Mouse (Mus musculus): ENCODE results near the gene Gnai3. TPM values are rescaled to one million over a fixed set of nuclear protein-coding genes. Genes with fewer than 3 reads are reported as not detected.

The Gnai3 gene
- total RNA-seq, 4 experiments from 2014 or later: 7.7 to 11.5 (median 10.5) TPM

GRCm38 (mm10) chr3:108164807-108165206 is 18.9 kb upstream of the Gnai3 start:
- peak; percentile 69 to 77 for DNase-seq (ENCODE audit: low spot score in 2 of 2)

- DNase-seq (ENCODE audit: low spot score in 2 of 2): no peak
Measured at GRCm38 (mm10) chr3:108164091-108164490, 18.1 kb upstream of the Gnai3 start.

GRCm38 (mm10) chr3:108158383-108159037 is 12.6 kb upstream of the Gnai3 start:
- DNase-seq (ENCODE audit: low spot score in 2 of 2): peak in 1 of 2 experiments; percentile 44

GRCm38 (mm10) chr3:108154656-108155055 is 8.7 kb upstream of the Gnai3 start, which contains the start of gene Gpr61:
Gene Gpr61 (minus strand): TSS chr3:108154882.
- DNase-seq (ENCODE audit: low spot score in 2 of 2): no peak

- DNase-seq (ENCODE audit: low spot score in 2 of 2): no peak
Measured at GRCm38 (mm10) chr3:108152290-108152689, 6.3 kb upstream of the Gnai3 start.

GRCm38 (mm10) chr3:108147386-108148235 is 1.7 kb upstream of the Gnai3 start:
- peak; percentile 81 to 84 for DNase-seq (ENCODE audit: low spot score in 2 of 2)

- DNase-seq (ENCODE audit: low spot score in 2 of 2): no peak
Measured at GRCm38 (mm10) chr3:108146671-108147070, 725 bp upstream of the Gnai3 start.

- DNase-seq (ENCODE audit: low spot score in 2 of 2): no peak
Measured at GRCm38 (mm10) chr3:108140786-108141185, 5.2 kb downstream of the Gnai3 start.

GRCm38 (mm10) chr3:108139113-108139512 is 6.8 kb downstream of the Gnai3 start:
- DNase-seq (ENCODE audit: low spot score in 2 of 2): no peak

- no peak for DNase-seq (ENCODE audit: low spot score in 2 of 2)
Measured at GRCm38 (mm10) chr3:108134701-108135100, 11.2 kb downstream of the Gnai3 start.

- no peak for DNase-seq (ENCODE audit: low spot score in 2 of 2)
Measured at GRCm38 (mm10) chr3:108132484-108132883, 13.5 kb downstream of the Gnai3 start.

GRCm38 (mm10) chr3:108131821-108132220 is 14.1 kb downstream of the Gnai3 start:
- no peak for DNase-seq (ENCODE audit: low spot score in 2 of 2)

- DNase-seq (ENCODE audit: low spot score in 2 of 2): no peak
Measured at GRCm38 (mm10) chr3:108131216-108131615, 14.7 kb downstream of the Gnai3 start.

- no peak for DNase-seq (ENCODE audit: low spot score in 2 of 2)
Measured at GRCm38 (mm10) chr3:108129804-108130203, 16.1 kb downstream of the Gnai3 start.

- no peak for DNase-seq (ENCODE audit: low spot score in 2 of 2)
Measured at GRCm38 (mm10) chr3:108129367-108129766, 16.6 kb downstream of the Gnai3 start.

GRCm38 (mm10) chr3:108128520-108128919 is 17.4 kb downstream of the Gnai3 start:
- DNase-seq (ENCODE audit: low spot score in 2 of 2): no peak

- DNase-seq (ENCODE audit: low spot score in 2 of 2): no peak
Measured at GRCm38 (mm10) chr3:108126327-108126726, 19.6 kb downstream of the Gnai3 start.

- no peak for DNase-seq (ENCODE audit: low spot score in 2 of 2)
Measured at GRCm38 (mm10) chr3:108124131-108124530, 21.8 kb downstream of the Gnai3 start.

- no peak for DNase-seq (ENCODE audit: low spot score in 2 of 2)
Measured at GRCm38 (mm10) chr3:108123242-108123641, 22.7 kb downstream of the Gnai3 start.

- no peak for DNase-seq (ENCODE audit: low spot score in 2 of 2)
Measured at GRCm38 (mm10) chr3:108121101-108121500, 24.8 kb downstream of the Gnai3 start.

- no peak for DNase-seq (ENCODE audit: low spot score in 2 of 2)
Measured at GRCm38 (mm10) chr3:108117465-108117864, 28.5 kb downstream of the Gnai3 start.

- no peak for DNase-seq (ENCODE audit: low spot score in 2 of 2)
Measured at GRCm38 (mm10) chr3:108113591-108114289, 32.2 kb downstream of the Gnai3 start.

All from gastrocnemius, adult 8-10 months (tissue).